Mouse (Mus musculus): ENCODE data around the gene Ggt6. TPM values are rescaled to one million over a fixed set of nuclear protein-coding genes. Genes with fewer than 3 reads are reported as not detected.

Gene Ggt6
- total and polyA plus RNA-seq, 3 experiments = 0.04 TPM; not detected in 2

DNA sequence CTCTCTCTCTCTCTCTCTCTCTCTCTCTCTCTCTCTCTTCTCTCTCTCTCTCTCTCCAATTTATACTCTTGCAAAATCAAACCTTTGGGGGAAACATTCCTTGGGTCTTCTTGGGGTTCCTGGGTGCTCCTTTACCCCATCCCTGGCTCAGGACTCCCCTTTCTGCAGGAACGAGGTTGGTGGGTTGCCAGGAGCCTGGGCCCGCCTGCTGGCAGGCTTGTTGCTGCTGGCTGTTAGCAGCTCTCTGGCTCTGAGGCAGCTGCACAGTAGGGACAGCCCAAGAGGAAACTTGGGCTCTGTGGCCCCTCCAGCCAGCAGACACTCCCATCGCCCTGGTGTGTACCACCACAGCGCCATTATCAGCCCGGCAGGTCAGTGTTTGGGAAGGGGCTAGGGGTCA, 945 bp downstream of the Ggt6 start:
- no peak overlapping the region for H3K27ac ChIP-seq (ENCODE audit: control insufficient read depth, low read depth, low read length)
- peaks cover 0 to 6% of the 10 kb centered on the region in 2 experiments; a peak in 2 of 4 replicates for H3K4me1 ChIP-seq (ENCODE audit: control insufficient read depth in 1 of 2, insufficient read depth in 2 of 2, low read length in 2 of 2)
- no peak overlapping the region for H3K9ac ChIP-seq (ENCODE audit: control insufficient read depth, low read depth, low read length, poor library complexity, severe bottlenecking)
- TF ChIP-seq USF2 (IDR thresholded peaks at IDR 0.05; ENCODE audit: borderline replicate concordance in 1 of 2, insufficient read depth in 1 of 2, low read depth in 1 of 2, low read length in 2 of 2) = no peak
- no peak for TF ChIP-seq TAL1 (IDR thresholded peaks at IDR 0.05; ENCODE audit: low read length)
- no peak for TF ChIP-seq MAX (IDR thresholded peaks at IDR 0.05; ENCODE audit: low read length)
- TF ChIP-seq POLR2AphosphoS5 (IDR thresholded peaks at IDR 0.05; ENCODE audit: borderline replicate concordance, low read depth, low read length) = no peak
- no peak for TF ChIP-seq EP300 (IDR thresholded peaks at IDR 0.05; ENCODE audit: low read depth in 1 of 2, low read length in 2 of 2)
- no peak for TF ChIP-seq ZC3H11A (IDR thresholded peaks at IDR 0.05; ENCODE audit: low read depth, low read length)
- no peak for TF ChIP-seq NRF1 (IDR thresholded peaks at IDR 0.05; ENCODE audit: insufficient read depth, low read depth, low read length, poor library complexity, severe bottlenecking)
- no peak for TF ChIP-seq HCFC1 (IDR thresholded peaks at IDR 0.05; ENCODE audit: low read depth, low read length)
- no peak for TF ChIP-seq SIN3A (IDR thresholded peaks at IDR 0.05; ENCODE audit: low read length)
- TF ChIP-seq GABPA (IDR thresholded peaks at IDR 0.05; ENCODE audit: low read depth, low read length) = no peak
- TF ChIP-seq SMC3 (IDR thresholded peaks at IDR 0.05; ENCODE audit: low read depth, low read length) = no peak
- TF ChIP-seq POLR2A (IDR thresholded peaks at IDR 0.05; ENCODE audit: control insufficient read depth in 1 of 2, insufficient read depth in 1 of 2, low read depth in 1 of 2, low read length in 2 of 2, poor library complexity in 1 of 2) = no peak
- TF ChIP-seq CHD1 (IDR thresholded peaks at IDR 0.05; ENCODE audit: low read depth, low read length) = no peak
- no peak for TF ChIP-seq TCF12 (IDR thresholded peaks at IDR 0.05; ENCODE audit: low read depth, low read length)
- H3K36me3 ChIP-seq (ENCODE audit: control insufficient read depth in 1 of 2, insufficient read depth in 2 of 2, low read length in 2 of 2) = no peaks in the 10 kb centered on the region
- H3K79me2 ChIP-seq (ENCODE audit: control insufficient read depth, insufficient read depth, low read length, poor library complexity) = peaks cover 4% of the 10 kb centered on the region
- H3K9me3 ChIP-seq (replicated peaks; ENCODE audit: insufficient read depth, low read length) = no peaks in the 10 kb centered on the region
- no peak for DNase-seq (ENCODE audit: low read depth, low spot score)
- H3K4me3 ChIP-seq (ENCODE audit: control insufficient read depth in 1 of 2, insufficient read depth in 1 of 2, low read depth in 2 of 2, low read length in 2 of 2) = no peak overlapping the region
- H3K27me3 ChIP-seq (ENCODE audit: control insufficient read depth in 1 of 2, insufficient read depth in 2 of 2, low read length in 2 of 2) = no peaks in the 10 kb centered on the region; a peak in 1 of 4 replicates

DNA sequence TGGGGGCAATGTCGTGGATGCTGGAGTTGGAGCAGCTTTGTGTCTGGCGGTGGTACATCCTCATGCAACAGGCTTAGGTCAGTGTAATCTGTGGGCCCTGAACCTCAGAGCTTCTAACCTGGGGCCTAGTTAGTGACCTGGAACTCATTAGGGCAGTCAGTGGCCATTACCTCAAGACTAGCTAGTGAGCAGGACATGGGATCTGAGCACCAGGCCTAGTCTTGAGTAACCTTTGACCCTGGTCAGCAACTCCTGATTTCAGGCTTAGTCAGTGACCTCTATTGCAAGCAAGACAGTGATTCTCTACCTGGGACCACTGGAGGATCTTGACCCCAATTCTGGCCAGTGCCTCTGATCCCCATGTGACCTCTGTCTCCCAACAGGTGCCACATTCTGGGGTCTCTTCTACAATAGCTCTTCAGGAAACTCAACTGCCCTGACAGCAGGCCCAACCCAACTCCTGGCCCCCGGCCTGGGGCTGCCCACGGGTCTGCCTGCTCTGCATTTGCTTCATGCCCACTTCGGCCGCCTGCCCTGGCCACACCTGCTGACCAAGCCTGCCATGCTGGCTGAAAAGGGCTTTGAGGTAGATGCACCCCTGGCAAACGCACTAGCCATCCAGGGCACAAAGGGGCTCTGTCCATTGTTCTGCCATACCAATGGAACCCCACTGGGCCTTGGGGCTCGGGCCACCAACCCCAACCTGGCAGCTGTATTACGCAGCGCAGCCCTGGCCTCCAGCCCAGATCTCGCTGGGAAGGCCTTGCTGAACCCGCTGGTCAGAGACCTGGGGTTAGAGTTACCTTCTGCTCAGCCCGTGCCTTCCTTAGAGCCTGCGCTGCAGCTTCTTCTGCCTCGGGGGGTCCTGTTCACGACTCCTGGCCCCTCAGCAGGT, 1.7 kb downstream of the Ggt6 start:
- DNase-seq (ENCODE audit: low read depth, low spot score) = no peak
- Histone ChIP-seq H3K27ac (ENCODE audit: control insufficient read depth, low read depth, low read length) (no peak overlapping the region), H3K36me3 (ENCODE audit: control insufficient read depth in 1 of 2, insufficient read depth in 2 of 2, low read length in 2 of 2) (no peaks in the 10 kb centered on the region), H3K9ac (ENCODE audit: control insufficient read depth, low read depth, low read length, poor library complexity, severe bottlenecking) (no peak overlapping the region), H3K4me1 (ENCODE audit: control insufficient read depth in 1 of 2, insufficient read depth in 2 of 2, low read length in 2 of 2) (peaks cover 0 to 6% of the 10 kb centered on the region in 2 experiments; a peak in 2 of 4 replicates), H3K4me3 (ENCODE audit: control insufficient read depth in 1 of 2, insufficient read depth in 1 of 2, low read depth in 2 of 2, low read length in 2 of 2) (no peak overlapping the region), H3K79me2 (ENCODE audit: control insufficient read depth, insufficient read depth, low read length, poor library complexity) (peaks cover 11% of the 10 kb centered on the region), H3K9me3 (replicated peaks; ENCODE audit: insufficient read depth, low read length) (no peaks in the 10 kb centered on the region), H3K27me3 (ENCODE audit: control insufficient read depth in 1 of 2, insufficient read depth in 2 of 2, low read length in 2 of 2) (no peaks in the 10 kb centered on the region; a peak in 1 of 4 replicates)
- TF ChIP-seq TAL1 (IDR thresholded peaks at IDR 0.05; ENCODE audit: low read length) (no peak), NRF1 (IDR thresholded peaks at IDR 0.05; ENCODE audit: insufficient read depth, low read depth, low read length, poor library complexity, severe bottlenecking) (no peak)

Measured in MEL (cell line).